Mouse (Mus musculus) naive thymus-derived CD4-positive, alpha-beta T cell, adult 2 months (primary cell): ENCODE measurements around the gene Rpl22.

Experiments used
- DNase-seq: peaks from one replicate; pipeline ENCODE4 v3.0.0-alpha.2; 2011; ENCODE audit warnings: low read depth

Gene Rpl22

DNA sequence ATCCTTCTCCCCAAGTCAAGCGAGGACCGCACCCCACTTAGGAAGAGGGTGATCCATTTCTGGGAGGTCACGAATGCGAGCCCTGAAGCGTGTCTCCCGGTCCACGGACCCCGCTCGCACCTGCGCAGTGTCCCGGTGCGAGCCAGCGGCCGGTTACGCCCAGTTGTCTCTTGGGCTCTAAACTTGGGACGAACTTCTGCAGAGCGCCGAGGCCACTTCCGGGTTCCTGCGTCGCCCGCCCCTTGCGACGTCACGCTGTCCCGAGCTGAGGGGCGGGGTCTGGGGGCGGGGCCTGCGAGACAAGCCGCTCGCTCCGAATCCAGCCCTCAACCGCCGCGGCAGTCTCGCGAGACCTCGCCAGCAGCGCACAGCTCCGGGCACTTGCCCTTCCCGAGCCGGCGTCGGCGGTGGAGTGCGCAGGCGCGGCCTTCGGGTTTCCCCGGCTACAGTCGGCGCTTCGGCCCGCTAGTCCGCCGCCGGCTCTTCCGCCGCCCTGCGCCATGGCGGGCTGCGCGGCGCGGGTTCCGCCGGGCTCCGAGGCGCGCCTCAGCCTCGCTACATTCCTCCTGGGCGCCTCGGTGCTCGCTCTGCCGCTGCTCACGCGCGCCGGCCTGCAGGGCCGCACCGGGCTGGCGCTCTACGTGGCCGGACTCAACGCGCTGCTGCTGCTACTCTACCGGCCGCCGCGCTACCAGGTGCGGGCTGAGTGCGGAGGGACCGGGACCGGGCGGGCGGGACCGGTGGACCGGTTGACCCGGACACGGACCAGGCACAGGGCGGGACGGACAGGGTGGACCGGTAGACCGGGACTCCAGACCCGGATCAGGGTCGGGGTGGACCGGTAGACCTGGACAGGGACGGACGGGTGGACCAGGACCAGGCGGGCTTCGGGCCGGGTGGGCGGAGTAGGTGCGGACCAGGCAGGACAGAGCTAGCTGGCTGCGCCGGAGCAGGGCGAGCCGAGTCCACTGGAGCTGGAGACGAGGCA lies 28.4 kb upstream of the Rpl22 start, which contains the start of gene Icmt:
Icmt (plus strand) TSS at position 354 of the 988 bp plus-strand sequence.
- peak; percentile 100 for DNase-seq

DNA sequence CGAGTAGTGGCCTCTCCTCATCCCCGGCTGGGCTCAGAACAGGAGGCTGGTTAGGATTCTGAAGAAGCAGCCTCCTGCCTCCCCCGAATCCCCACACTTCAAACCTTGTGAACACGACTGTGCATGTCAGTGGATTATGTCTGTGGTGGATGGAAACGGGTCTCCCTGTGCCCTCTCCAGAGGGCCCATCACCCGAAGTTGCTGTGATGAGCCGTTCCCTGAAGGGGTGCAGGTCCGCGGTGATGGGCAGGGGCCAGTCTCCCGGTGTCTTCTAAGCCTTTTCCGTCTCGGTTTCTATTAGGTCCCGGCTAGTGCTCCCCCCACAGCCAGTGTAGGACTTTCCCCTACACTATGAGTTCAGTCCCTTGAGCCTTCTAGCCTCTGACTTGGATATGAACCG lies 26.7 kb upstream of the Rpl22 start:
- no peak for DNase-seq

DNA sequence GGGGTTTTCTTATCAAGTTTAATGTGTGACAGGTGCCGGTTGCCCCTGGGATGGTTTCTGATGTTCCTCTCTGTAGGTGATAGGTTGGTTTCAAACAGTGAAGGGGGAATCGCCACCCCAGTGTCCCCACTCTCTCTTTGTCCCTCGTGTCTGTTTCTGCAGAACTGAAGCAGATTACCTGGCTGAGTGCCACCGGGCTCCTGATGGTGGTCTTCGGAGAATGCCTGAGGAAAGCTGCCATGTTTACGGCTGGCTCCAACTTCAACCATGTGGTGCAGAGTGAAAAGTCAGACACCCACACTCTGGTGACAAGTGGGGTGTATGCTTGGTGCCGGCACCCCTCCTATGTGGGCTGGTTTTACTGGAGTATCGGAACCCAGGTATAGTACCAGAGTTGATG lies 25.2 kb upstream of the Rpl22 start:
- no peak for DNase-seq

DNA sequence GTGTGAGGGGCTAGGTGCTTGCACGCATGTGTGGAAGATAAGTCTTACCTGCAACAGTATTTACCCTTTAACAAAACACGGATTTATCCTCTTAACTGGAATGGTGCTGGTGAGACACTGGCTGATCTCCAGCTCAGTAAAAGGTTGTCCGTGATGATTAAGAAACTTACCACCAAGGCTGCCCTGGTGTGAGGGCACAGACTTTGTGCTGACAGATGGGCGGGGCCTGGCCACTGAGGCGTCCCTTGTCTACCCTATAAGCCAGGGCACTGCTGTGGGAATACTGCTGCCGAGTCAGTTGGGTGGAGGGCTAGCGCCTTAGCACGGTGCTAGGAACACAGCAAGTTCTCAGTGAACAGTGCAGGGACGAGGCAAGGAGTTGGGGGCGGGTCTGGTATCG lies 23.5 kb upstream of the Rpl22 start:
- no peak for DNase-seq

DNA sequence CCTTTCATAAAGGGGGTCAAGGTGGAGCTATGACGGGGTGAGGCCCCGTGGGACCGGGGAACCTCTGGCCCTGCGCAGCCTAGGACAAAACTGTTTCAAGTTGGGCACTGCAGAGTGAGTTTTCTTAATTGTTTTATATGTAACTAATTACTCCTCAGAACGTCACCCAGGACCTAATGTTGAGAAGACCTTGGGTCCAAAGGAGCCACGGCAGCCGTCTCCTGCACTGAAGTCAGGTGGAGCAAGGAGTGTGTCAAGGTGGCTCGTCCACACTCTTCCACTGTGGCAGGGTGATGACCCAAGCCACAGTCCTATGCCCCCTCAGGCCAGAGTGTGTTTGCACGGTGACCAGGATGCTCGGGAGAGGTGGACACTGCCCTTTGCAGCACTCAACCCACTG lies 22.4 kb upstream of the Rpl22 start:
- no peak for DNase-seq

DNA sequence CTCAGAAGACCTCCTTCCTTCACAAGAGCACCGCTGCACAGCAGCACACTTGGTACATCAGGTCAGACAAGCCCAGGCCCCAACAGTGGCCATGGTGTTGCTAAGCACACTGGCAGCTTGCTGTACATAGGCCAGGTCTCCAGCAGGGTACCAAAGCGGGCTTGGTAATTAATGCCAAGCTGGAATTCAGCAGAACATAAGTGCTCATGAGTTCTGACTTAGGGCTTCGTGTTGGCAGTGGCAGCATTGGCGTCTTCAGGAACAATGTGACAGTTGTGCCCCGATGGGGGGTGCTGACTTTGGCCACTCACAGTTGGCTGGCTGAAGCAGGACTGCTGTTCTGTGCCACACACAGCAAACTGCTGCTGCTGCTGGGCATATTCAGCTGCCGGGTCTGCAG lies 20.9 kb upstream of the Rpl22 start:
- DNase-seq: no peak

DNA sequence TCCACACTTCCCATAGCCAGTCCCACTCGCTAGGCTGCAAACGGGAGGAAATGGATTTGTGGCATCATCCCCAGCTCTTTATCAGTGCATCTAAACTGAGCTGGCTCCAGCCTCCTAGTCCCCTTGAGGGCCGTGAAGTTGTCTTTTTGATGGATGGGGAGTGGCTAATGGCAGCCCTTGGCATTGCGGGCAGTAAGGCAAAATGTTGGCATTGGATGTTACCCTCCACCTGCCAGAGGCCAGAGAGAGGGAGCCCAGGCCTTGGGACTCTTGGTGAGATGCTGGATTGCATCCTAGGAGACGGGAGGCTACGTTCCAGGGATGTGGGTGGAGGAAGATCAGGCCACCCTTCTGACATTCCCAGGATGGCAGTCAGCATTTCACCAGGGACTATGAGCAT lies 19.6 kb upstream of the Rpl22 start:
- DNase-seq: no peak

DNA sequence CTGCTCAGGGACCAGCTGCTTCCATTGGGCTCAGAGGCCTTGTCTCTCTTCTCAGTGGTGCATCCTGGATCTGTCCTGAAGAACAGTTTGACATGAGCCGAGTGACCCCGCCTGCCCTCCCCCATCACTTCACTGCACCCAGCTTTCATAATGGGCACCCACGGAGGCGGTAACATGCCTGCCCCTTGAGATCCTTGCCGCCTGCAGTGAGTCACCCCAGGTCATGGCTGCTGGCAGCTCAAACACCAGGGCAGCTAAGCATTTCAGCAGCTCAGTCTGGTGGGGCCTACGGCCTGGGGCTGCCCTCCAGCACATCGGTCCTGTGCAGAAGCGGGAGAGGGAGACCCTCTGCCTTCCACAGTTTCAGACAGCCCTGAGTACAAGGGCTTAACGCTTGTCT lies 18.0 kb upstream of the Rpl22 start:
- no peak for DNase-seq

DNA sequence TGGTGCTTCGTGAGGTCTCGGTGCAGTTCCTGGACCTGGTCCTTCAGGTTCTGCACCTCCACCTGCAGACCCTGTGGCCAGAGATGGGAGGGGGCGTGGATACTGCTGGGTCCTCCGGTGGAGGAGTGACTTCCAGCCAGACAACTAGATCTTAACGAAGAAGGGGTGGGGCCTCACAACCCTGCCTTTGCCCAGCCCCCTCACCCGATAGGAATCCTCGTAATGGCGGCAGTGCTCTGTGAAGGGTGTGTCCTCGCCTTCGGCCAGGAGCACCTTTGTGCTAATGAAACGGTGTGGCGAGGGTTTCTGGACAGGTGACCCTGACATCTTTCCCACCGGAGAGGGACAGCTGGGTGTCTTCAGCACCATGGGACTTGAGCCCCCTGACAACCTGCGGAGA lies 13.4 kb upstream of the Rpl22 start:
- DNase-seq: no peak

DNA sequence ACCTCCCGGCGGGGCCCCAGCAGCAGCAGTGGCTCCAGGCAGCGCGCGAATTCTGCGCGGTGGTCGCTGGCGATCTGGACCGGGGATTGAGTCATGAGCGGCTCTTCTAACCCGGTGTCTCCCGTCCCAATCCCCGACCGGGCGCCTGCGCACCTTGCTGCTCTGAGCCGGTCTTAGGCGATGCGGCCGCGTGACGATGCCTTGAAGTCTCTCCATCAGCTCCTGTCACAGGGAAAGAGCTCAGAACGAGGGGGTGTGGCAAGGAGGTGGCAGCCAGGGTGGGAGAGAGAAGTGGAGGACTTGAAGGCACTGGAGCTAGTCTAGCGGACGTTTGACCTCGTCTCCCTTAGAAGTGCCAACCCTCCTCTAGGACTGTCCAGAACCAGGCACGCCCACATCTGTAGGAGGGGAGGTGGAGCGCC lies 12.3 kb upstream of the Rpl22 start:
- DNase-seq: peak; percentile 31

DNA sequence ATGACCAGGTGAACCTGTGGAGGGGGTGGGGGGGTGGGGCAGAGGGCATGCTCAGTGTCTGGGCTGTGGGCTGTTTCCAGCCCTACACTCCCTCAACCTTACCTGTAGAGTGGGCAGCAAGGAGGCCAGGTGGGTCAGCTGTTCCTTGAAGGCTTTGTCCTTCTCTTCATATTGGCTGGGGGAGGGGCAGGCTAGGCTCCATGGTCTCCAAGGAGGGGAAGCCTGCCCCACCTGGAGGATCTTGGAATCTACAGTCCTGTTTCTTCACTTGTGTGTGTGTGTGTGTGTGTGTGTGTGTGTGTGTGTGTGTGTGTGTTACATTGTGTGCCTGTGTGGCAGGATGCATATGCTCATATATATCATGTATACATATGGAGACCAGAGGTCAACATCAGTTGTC lies 11.6 kb upstream of the Rpl22 start:
- DNase-seq: peak; percentile 31

DNA sequence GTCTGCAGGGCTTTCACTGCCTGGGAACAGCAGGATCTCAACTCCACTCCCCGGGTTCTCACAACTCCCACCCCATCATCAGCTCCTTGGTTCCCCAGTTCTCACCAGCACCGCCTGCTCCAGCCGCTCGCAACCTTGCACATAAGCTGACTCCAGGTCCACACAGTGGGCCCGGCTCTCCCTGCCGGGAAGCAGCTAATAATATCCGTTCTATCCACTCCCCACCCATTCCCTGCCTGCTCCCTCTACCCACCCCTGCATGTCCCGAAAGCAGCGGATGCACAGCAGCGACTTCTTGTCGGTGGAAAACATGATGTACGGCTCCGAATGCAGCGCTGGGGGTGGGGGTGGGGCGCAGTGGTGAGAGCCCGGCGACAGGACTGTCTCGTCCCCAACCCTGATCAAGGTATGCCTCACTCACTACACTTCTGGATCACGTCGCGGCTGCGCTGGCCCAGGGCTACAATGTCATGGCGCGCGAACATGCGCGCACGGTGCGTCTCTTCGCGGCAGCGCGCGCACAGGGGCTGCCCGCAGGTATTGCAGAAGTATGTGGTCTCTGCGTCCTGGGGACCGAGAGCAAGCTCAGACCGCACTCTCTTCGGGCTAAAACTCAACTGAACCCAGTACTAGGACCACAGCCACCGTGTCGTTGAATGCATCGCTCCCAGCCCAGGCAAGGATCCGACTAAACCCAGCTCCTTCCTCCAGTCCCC lies 9.9 kb upstream of the Rpl22 start:
- DNase-seq: no peak

DNA sequence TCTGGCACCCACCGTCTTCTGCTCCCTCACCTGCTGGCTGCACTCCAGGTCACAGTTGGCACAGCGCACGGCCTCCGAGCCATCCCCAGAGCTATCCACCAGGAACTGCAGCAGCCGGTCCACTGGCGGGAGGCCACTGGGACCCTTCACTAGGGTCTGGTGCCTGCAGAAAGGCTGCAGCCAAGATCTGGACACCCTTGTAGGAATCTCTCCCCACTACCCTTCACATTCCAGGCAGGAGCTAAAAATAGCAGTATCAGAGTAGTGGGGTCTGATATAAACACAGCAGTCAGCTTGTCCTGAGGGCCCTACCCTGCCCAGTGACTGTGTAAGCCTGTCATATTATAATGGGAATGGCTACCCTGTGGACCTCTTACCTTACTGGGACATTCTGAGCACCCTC lies 7.9 kb upstream of the Rpl22 start:
- no peak for DNase-seq

DNA sequence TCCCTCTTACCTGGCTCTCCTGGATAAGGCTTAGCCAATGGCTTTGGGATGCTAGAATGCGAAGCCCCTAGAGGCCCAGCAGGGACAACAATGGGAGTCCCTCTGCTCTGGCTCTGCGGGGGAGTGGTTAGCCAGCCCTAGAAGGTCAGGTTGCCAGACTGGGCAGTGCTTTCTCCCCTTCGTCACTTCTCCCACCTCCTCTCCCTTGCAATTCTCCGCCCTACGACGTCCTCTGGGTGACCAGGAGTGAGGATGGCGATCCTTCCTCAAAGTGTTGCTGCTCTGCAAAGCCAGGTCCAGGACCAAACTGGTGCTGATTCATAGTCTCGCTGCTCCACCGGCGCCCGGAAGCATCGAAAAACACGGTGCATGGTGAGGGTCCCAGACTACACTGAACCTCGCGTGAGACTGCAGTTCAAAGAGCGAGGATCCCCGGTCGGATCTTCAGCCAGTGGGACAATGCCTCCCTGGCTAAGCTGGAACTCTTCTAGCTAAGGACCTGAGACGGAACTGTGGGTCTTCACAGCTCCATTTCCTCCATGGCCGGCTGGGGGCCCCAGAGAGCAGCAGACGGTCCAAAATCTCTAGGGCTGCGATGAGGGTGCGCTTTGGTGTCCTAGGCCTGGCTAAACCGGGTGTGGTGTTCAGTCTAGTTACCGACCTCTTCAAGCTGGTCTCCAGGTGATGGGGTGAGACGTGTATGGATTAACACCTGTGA lies 6.9 kb upstream of the Rpl22 start, which contains the start of gene Rnf207:
Rnf207 (minus strand) TSS at position 477 of the 718 bp plus-strand sequence.
- peak; percentile 66 for DNase-seq

DNA sequence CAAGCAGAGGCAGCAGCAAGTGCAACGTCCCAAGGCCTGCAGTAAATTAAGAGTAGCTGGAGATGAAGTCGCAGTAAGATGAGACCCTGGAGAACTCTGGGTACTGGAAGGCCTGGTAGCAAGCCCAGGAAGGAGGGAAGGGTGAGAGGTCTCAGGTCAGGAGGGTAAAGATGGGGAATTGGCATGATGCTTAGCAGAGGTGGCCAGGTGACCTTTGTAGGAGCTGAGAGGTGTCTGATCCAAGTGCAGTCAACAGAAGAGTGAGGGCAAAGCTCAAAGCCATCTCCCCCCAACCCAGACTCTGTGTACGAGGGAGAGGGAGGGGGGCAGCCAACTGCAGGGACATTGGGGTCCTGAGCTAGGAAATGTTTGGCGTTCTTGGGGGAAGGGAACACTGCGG lies 4.1 kb upstream of the Rpl22 start:
- DNase-seq: no peak

DNA sequence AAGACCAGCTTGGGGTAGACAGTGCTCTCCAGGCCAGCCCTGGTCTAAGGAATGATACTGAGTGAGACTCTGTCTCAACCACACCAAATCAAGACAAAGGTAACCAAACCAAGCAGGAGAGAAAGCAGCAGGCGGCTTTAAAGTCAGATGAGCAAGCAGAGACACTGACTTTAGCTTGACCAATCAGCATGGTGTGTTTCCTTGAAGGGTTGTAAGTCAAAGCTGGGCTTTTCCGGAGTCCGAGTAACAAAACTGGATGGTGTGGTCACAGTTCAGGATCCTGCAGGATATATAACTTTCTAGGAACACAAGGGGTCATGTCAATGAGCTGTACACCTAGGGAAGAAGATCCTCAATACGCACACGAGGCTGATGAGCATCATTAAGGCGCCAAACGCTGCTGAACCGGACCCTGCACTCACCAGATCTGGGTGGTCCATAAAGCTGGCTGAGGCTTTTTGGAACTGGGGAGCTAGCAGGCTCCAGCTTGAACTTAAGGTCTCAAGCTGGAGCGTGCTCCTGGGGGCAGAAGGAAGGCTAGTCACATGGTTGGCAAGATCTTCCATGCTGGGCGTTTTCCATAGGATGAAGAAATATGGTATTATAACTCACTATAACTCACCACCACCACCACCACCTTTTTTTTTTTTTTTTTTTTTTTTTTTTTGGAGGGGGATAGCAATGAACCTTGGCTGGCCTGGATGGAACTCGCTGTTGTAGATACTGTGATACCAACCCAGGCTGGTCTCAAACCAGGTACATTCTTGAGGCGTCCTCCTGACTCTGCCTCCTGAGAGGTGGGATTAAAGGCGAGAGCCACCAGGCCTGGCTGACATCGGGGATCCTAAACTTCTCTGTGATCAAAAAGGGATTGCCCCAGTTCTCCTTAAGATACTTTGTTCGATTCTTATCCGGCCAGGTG lies 640 bp upstream of the Rpl22 start:
- peak; percentile 31 for DNase-seq

DNA sequence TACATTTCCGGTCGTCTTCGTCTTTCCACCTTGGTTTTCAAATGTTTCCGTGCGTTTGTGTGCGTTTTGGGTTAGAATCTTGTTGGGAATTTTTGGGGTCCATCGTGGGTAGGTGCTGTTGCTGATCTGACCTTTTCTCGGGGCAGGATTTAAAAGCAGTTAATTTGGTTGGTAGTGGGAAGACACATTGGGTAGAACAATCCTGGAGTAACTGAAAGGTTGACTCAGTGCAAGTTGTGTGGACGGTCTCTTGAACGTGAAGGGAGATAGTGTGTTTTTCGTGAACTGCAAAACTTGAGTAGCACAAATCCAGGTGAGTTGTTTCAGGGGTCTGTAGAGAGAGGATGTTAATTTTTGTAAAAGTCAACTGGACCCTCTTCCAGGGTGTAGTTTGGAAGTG lies 1.0 kb downstream of the Rpl22 start:
- DNase-seq: no peak

DNA sequence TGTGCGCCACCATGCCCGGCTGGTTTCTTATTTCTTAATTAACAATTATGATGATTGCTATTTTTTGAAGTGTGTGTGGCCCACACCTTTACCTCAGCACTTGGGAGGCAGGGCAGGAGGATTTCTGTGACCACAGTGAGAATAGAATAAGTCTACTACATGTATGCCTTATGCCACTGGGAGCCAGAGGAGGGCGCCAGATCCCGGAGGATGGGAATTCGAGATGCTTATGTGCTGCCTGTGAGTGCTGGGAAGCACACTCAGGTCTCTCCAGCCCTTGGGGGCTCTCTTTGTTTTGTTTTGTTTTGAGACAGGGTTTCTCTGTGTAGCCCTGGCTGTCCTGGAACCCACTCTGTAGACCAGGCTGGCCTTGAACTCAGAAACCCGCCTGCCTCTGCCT lies 3.1 kb downstream of the Rpl22 start:
- peak; percentile 56 for DNase-seq

DNA sequence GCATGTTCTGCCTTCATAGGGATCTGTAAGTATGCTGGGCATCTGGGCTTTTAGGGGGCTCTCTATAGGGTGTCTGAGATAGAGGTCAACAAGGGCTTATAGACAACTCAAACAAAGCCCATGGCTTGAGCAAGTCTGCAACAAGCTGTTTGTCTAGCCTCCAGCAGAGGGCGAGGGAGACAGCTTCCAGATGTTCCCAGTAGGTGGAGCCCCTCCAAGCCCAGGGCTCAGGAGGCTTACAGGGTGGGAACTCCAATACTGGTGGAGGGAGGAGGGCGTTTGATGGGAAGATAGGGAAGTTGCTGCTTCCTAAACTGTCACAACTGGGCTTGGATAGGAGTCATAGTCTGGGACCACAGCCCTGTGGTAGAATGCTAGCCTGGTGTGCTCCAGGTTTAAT lies 7.4 kb downstream of the Rpl22 start:
- DNase-seq: peak; percentile 61

DNA sequence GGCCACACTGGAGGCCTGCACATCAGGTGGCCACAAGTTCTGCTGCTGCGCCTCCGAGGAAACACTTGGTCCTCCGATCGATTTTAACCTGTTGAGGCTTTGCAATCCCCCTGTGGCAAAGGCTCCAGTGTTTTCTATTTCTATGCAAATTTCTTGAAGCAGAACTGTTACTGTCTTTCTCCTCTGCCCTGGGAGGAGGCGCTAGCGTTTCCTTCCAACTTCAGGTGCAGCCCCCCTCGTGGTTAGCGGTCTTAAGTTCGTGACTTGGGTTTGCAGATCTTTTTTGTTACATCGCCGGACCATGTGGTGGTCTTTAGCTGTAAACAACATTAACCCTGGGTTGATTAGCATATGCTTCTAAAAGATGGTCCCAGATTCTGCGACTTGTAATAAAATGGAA lies 8.0 kb downstream of the Rpl22 start:
- no peak for DNase-seq

DNA sequence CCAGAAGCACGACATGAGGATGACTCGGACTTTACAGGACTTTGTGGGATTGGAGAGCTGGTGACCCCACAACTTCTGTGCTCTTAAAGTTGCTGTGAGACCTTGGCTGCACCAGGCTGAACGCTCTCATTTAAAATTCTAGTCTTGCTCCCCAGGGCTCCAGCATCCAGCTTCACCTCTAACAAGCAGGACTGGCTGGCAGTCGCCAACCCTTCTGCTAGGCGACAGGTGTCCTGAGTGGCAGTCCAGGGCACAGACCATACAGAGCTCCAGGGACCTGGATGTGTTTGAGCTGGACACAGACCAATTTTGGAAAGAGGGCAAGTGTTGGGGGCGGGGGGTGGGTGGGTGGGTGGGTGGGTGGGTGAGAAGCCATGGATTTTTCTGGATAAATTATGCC lies 12.2 kb downstream of the Rpl22 start:
- no peak for DNase-seq
